Mouse (Mus musculus) adrenal gland, adult 8-10 months (tissue): ENCODE measurements around the gene Leprot. TPM values are rescaled to one million over a fixed set of nuclear protein-coding genes. Genes with fewer than 3 reads are reported as not detected.
A peak's percentile ranks its signal among the peaks of the same experiment; 100 is the strongest.

ENCODE experiments used
- DNase-seq: peaks from one replicate; pipeline ENCODE4 v3.0.0; 2022
- total RNA-seq, 4 experiments: library from RNA; stranded (reverse); gene quantifications; 2 replicates each; pipeline ENCODE4 v1.2.4; 2022

Leprot gene
- 10 to 100 TPM; 61.4 to 92.7 (median 75.5) TPM for total RNA-seq

DNA sequence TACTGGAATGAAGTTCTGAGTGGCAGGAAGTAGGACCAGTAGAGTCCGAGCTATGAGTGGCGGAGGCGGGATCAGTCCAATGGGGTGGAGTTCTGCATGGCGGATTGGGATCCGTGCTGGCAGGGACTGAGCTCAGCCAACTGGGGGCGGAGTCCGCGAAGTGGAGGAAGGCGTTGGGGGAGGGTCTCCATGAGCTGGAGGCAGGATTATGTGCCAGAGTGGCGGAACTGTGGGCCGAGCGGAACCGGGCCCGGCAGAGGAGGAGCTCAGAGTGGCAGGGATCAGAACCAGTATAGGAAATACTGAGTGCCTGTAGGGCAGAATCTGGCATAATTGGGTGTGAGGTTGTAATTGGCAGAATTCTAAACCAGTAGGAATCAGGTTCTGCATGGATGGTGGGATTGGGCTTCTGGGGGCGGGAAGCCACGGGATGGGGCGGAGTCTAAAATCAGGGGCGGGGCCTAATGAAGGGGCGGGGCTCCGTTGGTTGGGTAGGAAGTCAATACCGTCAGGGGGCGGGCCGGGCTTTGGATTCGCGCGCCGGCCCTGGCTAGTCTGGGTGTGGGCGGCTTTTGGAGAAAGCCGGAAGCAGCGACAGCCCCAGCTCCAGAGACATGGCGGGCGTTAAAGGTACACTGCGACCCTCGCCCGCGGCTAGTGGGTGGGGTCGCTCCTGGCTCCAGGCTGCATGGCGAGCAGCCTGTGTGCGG, at the start of gene Leprot:
Gene Leprot (plus strand): TSS at position 523 of the 710 bp plus-strand sequence.
- peak; percentile 100 for DNase-seq

DNA sequence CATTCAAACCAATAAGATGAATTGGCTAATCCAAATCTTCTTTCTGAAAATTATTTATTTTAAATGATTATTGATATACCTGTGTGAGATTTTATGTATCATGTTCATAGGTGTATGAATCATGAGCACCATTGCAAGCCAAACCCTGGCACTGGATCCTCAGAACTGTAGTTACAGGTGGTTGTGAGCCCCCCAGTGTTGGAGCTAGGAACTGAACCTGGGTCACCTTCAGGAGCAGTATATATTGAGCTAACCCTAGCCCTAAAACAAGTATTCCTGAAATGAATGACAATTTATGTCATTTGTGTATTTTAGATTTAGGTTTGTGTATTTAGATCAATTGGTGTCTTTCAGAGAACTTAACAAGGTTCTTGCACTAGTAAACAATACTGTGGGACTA, 45.8 kb upstream of the Leprot start:
- no peak for DNase-seq

DNA sequence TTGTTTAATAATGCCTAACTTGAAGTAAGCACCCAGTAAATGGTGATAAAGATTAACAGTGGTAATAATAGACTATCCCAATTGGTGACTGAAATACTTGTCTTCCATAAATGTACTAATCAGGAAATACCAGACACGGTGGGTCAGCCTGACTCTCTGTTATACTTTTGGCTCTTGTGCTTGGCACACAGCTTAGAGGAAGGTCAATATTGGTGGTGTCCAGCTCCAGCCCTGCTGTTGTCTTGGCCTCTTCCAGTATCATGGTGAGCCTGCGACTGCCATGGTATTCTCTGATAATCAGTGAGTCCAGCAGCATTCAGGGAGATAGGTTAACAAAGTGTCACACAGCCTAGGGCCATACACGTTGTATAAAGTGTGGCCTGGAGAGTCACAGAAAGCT, 43.9 kb upstream of the Leprot start:
- no peak for DNase-seq

DNA sequence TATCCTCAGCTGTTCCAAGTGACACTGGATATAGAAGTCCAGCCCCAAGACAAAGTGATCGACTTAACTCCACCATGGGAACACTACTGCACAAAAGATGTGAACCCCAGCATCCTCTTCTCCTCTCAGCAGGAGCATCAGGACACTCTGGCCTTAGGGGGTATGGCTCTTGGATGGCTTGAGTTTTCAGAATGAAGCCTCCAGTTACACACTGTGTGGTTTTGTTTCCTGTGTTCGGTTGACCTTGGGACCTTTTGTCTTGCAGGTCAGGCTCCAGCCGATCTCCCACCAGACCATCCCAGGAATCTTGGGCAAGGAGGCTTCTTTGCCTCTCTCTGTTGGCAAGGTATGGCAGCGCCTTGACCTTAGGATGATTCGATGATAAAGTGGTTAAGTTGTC, 31.0 kb upstream of the Leprot start:
- DNase-seq: no peak

DNA sequence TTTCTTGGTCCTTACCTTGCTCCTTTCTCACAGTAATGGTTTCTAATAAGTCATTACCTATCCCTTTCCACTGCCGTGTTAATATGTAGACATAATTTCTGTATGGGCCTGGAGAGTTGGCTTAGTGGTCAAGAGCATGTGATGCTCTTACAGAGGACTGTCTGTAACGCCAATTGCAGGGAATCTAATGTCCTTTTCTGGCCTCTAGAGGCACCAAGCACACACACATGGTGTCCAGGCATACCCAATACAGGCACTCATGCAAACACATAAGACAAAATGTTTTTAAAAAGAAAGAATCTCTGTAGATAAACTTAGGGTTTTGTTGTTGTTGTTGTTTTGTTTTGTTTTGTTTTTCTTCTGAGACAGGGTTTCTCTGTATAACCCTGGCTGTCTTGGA, 29.8 kb upstream of the Leprot start:
- DNase-seq: no peak

DNA sequence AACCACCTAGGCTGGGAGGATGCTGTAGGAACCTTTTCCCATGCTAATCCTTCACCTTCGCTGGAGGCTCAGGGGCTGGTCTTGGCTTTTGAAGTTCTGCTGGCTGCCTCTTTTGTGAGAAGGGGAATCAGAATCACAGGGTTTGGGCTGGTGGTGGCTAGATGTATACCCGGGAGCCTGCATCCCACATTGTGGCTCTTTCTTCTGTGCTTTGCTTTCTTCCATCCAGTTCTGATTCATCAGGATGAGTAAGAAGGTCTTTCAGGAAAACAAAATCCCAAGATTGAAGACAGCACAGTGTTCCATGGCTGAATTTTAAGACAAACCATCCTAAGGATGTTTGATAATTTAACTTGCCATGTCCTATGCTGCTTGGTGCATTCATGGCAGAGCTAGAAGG, 27.3 kb upstream of the Leprot start:
- no peak for DNase-seq

DNA sequence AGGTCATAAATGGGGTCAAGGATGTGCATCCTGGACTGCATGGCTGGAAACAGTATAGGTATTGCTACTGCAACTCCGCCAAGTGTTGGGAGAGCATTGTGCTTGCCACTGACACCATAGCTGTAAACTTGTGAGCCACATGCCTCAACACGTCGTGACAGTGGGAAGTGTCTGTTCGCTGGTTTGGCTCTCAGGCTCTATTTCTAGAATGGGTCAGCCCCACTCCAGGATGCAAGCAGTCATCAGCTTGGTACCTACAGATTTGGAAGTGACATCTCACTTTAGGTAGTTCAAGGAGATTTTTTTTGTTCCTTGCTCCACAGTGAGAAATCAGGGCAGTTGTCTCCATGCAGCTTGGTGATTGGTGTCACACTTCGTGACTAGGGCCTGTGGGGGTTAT, 26.3 kb upstream of the Leprot start:
- DNase-seq: no peak

DNA sequence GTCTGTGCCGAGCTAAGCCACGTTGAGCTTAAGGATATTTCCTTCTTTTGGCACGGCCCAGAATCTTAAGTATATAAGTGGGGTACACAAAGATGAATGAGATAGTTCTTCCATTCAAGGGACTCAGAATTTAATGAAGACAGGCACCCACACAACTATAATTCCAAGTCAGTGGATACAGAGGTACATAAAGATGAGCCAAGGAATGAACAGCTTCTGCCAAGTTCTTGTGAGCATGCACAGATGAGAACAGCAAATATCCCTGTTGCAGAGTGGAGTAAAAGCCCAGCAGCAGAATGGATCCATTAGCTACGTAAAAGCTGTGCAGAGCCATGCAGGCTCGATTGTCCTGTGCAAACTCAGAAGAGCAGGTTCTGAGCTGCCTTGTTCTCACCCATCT, 22.2 kb upstream of the Leprot start:
- no peak for DNase-seq

DNA sequence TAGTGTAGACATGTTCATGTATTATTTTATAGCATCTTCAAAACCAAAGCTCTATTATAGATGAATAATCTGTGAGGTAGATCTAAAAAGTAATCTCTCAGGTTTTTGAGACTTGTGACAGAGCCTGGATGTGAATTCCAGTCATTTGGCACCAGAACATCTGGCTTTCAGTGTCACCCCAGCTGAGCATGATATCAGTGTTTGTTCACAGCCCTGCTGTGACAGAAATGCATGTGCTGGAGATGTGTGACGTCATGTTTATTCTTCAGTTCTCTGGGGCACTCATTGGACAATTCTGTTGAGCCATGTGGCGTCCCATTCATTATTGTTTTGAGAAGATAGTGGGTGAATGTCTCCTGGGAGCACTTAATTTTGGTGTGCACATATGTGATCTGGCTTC, 11.9 kb upstream of the Leprot start:
- DNase-seq: no peak

DNA sequence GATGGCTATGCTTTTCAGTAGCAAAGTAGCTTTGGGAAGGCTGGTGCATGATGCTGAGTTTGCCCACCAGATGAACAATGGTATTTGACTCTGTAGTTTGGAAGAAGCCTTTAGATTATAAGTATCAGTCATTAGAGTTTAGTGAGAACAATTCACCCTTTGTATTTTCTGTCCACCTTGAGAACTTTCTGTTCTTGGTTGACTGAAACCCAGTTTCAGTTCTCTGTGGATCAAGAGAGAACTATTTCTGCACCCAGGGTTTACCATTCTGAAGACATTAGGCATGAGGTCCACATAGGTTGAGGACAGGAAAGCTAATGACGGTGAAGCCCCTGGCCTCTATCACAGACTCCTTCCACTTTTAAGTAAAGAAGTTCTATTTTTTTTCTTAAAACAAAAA, 10.0 kb upstream of the Leprot start:
- DNase-seq: no peak

DNA sequence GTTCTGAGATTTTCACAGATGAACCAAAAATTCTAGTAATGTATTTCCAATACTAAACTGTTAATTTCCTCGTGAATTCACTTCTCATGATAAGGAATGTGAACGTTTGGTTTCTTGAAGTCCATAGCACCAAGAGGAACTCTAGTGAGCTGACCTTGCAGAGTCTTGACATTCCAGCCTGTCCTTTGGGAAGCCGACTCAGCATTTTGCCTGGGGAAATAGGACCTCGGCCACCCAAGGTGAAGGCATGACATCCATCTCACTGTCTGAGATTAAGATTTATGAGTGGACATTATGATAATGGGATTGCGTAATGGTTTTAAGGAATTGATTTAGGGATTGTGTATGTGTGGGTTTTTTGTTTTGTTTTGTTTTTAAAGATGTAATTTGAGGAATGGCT, 6.9 kb upstream of the Leprot start:
- no peak for DNase-seq

DNA sequence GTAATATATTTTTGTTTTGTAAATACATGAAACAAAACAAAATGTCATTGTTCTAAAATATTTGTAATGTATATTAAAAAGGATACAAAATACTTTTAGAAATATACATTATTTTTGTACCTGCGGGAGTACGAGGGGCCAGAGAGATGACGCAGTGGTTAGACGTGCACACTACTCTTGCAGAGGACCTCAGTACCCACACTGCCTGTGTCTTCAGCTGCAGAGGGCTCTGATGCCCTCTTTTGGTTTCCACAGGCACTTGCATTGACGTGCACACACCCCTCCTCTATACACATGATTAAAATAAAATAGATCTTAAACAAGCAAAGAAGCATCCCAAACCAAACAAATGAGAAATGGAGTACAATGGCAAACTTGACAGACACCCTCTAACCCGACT, 4.8 kb upstream of the Leprot start:
- DNase-seq: no peak

DNA sequence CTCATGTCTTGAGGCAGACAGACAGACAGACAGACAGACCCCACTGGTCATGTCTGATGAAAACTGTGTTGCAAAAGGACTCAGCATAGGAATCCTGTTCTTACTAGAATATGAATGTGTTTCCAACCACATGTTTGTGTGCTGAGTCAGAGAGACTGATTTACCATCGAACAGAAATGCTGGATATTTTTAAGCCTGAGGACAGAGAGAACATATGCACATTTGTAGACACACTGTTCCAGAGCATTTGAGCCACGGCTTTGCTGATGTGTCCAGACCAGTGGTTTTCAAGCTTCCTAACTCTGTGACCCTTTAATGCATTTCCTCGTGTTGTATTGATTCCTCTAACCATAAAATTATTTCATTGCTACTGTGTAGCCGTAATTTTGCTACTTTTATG, 4.3 kb upstream of the Leprot start:
- no peak for DNase-seq

DNA sequence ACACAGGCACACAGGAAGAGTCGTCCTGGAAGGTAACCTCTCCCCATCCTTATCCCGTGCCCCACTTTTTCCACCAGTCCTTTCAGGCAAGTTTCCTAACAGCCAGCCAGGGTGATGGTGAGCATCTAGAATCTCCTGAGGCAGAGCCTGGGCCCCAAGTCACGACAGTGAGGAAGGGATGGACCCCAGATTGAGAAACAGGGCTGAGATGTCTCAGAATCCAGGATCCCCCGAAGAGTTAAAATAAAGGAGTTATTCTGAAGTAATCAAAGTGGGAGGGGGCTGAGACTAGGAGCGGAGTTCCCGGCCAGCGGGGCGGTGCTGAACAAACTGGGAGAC, 692 bp upstream of the Leprot start:
- DNase-seq: no peak

DNA sequence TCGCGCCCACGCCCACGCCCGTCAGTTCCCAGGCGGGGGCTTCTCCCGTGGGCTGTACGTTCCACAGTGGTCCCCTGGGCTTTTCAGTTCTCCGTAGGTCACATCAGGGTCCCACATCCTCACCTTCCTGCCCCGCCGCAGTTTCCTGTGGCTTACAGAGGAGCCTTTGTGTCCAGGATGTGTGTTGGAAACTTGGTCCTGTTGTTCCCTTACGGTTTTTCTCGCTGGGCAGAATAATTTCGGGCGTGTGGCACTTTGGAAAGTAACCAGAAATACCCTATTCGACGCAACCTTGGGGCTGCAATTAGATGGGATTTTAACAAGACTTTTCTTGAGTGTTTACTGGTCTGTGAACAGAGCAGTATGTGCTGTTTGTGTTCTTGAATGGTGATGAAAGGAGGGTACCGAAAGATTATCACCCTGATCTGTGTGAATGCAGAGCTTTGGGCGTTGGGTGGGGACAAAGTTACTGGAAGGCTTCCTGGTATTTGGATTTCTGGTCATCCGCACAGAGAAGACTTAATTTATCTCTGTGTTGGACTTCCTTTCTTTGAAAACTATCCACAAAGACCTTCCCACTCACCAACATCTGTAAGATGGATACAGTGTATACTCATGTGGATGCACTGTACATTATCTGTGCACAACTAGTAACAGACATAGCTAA, 591 bp downstream of the Leprot start:
- no peak for DNase-seq

DNA sequence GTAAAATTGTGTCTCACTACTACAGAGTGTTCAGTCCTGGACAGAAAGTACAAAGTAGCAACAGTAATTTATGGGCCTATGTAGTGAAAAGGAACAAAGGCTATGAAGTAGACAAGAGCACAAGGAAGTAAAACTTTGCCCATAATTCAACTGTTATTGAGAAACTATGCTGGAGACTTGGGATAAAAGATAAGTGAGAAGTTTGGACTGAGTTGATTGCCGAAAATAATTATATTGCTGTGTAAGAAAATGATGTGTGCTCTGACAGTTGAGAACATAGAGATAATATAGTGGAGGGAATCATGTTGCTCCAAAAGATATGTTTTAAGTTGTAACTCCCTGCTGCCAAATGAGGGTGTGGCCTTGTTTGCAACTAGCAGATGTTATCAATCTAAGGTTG, 1.2 kb downstream of the Leprot start:
- no peak for DNase-seq

DNA sequence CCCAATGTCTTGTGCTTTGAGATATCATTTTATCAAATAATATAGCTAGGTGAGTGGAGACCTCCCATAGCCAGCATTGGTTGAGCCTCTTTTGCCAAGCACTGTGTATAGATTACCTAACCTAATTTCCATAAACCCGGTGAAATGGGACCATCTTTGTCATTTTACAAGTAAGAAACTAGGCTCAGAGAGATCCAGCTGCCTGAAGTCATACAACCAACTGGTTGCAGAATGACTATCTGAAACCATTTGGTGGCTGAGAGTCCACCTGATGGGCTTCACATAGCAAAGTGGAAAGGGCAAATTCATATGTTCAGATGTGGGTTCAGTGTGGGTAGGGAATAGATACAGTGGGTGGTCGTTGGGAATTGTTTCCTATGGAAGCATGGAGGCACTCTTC, 3.4 kb downstream of the Leprot start:
- no peak for DNase-seq

DNA sequence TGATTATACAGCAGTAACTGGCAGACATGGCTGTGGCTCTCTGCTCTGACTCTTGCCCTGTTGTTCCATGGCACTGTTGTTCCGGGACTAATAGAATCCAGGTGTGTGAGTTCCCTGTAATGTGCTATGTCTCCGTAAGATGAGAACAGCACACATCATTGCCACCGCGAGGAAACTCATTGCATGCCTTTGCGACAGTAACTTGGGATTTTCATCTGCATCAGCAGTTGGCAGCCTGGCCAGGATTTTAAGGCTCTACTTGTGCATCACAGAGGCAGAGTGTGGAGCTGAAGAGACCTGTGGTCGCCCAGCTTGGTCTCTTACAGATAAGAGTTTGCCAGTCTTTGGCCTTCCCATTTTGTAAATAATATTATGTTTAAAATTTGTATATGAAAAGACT, 6.7 kb downstream of the Leprot start:
- no peak for DNase-seq

DNA sequence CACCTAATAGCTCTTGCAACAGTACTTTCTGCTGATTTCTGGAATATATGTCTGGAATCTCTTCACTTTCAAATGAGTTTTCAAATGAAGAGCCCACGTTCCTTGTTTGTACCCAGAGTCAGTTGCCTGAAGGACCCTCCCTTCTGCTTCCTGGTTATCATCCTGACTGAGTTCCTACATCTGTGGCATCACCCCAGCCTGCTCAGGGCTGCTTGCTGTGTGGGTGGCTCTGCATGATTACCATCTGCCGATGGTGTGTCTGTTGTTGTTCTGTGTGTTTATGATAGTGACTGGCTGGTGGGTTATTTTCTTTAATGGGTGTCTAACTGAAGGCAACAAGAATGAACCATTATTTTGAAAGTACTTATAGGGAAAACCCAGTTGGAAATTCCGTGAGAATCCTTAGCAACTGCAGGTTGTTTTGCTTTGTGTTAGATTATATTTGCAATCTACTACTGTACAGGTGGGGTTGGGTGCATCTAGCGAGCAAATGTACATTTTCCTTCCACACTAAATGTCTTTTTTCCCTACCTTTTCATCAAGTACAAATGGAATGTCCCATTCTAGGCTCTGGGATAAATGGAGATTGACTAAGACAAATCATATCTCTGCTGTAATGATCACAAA, 7.4 kb downstream of the Leprot start:
- no peak for DNase-seq

DNA sequence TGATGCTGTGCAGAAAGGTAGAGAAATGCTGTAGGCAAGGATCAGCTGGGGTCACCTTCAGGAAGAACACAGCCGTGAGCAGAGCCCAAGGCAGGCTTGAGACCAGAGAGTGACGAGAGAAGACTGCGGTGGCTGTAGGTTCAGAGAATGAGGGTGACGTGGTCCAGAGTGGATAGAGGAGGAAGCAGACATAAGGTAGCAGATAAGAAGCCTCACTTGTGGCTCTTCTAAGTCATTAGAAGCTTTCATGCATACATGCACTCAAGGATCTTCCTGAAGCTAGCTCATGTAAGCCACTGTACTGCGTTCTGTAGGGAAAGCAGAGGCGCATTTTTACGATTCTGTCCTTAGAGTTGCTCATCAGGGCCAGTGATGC, 7.9 kb downstream of the Leprot start:
- no peak for DNase-seq

DNA sequence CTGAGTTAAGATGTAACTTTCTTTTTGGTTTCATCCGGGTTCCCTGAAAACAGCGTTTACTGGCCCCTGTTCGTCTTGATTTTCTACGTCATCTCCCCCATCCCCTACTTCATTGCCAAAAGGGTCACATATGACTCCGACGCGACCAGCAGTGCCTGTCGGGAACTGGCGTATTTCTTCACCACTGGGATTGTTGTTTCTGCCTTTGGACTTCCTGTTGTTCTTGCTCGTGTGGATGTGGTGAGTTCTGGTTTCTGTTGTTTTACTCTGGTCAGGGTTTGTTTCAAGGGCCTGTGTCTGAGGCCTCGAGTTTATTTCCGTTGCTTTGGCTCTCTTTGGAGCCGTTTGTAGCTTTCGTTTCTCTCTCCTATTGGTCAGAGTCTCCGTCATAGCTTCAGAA, 8.5 kb downstream of the Leprot start:
- no peak for DNase-seq

DNA sequence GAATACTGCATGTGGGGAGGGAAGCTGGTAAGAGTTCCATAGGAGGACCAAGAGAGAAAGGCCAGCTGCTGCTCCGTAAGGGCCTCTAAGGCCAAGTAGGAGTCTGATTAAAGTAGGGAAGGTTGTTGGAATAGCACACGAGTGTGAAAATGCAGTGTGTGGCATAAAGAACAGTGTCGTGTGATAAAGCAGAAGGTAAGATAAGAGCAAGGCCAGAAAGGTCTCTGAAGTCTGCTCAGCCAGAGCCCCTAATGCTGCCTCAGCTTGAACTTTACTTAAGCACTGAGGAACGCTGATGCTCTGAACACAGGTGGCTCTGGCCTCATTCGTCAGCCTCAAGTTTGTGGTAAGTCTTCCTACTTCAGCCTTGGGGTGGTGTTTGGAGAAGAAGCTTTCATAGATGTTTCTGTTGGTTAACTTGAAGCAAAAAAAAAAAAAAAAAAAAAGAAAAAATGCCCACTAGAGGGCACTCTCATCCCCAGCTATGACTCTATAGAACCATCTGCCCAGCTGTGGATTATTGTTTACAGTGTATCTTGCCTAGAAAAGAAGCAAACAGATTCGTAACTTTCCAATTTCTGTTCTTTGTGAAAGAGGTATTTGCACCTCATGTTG, 9.5 kb downstream of the Leprot start:
- DNase-seq: no peak

DNA sequence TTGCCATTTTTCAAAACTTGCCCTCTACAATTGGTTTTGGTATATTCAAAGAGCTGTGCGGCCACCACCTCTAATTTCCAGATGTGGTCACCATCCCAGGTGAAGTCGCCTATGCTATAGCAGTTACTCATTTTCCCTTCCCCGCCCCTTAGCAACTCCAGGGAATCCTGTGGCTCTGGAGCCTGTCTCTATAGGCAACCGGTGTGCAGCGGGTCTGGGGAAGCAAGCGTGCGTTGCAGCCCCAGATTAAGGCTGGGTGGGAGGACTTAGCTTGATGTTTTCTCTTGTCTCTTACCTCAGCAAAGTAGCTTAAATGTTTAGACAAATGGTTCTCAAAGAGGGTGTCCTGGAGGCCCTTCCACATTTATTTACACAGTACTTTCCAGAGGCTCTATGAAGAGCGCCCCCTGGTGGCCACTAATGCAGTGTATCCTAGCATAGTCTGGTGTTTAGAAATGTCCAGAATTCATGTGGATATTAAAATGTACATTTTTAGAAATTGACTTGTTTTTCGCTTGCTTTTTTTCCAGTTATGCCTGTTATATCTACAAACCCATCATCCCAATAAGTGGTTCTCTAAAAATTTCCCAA, 16.7 kb downstream of the Leprot start:
- DNase-seq: no peak

DNA sequence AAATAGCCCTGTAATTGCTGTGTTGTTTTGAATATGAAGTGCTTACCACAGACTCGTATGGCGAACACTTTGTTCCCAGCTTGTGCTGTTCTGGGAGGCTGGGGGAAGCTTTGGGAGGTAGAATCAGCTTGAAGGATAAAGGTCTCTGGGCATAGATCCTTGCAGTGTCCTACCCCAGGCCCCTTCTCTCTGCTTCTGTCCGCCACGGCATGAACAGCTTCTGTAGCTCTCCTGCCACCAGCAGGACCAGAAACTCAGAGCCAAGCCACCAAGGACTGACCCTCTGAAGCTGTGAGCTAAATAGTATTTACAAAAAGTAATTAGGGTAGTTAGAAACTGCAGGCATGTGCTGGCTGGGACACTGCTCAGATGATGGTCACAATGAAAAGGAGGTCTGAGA, 17.2 kb downstream of the Leprot start:
- no peak for DNase-seq
